Mouse (Mus musculus) brain, embryonic 18.5 days (tissue): ENCODE results near the gene Gnb1l.

Experiments
- DNase-seq: peaks from one replicate; pipeline ENCODE4 v3.0.0-alpha.2; 2012; ENCODE audit warnings: low read depth, low spot score

Gnb1l gene

GRCm38 (mm10) chr16:18586076-18586905, 87.8 kb downstream of the Gnb1l start:
- DNase-seq = no peak

- no peak for DNase-seq
Observed at GRCm38 (mm10) chr16:18586906-18587546, 88.5 kb downstream of the Gnb1l start.

- DNase-seq = no peak
Observed at GRCm38 (mm10) chr16:18587847-18588737, 89.6 kb downstream of the Gnb1l start.

DNA sequence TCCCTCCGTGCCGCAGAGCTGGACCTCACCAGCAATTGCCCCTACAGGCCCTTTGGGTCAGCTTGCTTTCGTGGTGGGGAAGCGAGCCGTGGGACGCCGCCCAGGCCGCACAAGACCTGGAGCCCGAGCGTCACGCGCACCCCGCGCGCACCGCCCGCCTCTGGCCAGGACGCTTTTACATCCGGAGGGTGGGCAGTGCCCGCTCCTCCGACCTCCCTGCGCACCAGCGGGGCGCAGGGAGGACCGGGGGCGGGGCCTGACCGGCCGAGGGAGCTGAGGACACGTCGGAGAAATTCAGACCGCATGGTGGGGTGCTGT, 90.2 kb downstream of the Gnb1l start:
- no peak for DNase-seq

DNA sequence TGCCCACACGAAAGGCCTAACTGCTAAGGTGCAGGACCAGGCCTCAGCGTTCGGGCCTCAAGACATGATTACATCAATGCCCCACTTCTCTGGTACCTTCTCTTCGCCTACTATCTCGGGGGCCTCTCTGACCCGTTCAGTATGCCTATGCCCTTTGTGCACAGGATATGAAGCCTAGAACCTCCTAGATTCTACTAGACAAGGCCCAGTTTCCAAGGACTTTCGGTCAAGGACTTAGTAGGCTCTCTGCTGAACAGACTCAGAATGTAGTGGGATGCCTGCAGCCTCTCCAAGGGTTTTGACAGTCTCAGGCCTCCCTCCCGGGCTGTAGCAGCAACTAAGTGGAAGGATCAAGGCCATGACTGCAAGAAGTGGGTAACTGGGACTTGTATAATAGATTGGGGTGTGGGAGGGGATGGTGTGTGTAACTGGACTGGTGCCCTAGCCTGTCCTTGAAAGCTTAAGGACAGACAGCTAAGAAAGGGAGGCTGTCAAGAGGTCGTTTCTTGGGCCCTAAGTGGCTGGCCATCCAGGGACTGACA, 90.6 kb downstream of the Gnb1l start:
- no peak for DNase-seq

DNA sequence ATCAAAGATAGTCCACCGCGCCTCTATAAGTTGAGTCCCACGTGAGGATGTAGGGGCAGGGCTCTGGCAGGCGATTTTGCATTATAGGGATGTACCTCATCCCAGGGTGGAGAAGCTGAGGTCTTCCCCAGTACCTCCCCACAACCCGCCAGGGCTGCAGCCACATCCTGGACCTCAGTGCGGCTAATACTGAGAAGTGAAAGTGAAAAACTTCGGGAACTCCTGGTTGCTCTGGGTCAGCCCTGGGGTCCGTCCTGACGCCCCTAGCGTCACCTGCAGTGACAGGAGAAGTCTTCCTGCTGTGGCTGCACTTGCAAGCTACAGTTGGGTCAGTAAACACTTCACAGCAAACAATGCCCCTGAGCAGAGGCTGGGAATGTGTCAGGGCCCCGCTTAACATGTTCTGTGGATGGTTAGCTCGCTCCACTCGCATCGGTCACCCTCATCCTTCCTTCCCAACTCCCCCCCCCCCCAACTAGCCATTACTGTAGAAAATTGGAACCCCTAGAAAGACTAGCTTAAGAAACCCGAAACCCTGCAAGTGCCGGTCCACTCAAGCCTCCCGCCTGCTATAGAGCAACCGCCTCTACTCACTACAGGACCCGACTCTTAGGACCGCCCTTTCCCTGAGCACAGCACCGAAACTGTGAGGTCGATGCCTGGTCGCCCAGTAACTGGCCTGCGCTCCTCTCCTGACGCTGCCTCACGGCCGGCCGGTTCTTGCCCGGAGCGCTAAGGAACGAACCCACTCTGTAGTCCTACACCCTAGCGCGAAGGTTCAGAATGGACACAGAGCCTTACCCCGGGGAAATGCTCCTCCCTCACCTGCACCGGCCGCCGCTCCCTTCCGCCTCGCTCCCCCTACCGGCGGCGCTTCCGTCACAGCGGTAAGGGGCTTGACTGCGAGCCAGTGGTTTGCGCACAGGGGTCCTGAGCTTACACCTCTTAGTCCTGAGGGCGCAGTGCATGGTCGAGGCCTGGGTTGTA, 91.6 kb downstream of the Gnb1l start, which contains the start of gene Tbx1:
TSS of gene Tbx1 (minus strand) at position 868 of the 987 bp plus-strand sequence.
- DNase-seq = no peak

DNA sequence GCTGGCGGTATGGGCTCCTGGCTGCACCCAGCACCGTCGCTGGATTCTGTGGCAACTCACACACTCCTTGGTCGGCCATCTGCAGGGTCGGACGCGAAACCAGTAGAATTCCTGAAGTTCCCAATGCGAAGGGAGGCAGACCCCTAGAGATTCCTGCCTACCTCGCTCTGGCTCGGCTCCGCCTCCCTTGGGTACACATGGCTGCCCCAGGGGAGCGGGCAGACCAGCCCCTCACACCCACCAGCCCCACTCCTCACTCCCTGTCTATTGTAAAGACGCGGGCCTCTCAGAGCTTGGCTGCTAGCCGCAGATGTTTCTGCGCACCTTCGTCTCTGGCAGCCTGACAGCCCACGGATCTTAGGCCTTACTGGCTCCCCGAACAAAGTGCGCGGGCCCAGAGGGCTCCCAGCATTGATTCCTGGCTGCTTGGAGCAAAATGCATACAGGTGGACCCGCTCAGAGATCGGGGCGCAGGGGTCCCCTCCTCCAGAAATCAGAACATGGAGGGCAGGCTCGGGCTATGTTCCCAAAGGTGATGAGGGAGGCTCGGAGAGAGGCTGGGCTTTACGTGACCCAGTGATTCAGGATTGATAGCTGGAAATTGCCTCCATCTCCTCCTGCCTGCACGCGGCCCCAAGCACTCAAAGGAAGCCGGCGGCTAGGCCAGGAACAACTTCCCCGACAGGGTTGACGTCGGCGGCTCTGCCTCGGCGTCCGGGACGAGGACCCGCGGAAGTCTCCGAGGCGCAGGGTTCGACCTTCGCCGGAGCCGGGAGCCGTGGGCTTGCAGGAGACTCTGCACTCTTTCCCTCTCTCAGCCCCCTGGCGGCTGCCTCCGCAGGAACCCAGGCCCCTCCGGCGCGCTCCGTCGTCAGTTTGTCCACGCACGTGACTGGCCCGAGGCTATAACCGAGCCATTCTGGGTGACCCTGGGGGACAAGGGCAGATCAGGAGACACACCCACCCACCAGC, 92.8 kb downstream of the Gnb1l start:
- DNase-seq = no peak

DNA sequence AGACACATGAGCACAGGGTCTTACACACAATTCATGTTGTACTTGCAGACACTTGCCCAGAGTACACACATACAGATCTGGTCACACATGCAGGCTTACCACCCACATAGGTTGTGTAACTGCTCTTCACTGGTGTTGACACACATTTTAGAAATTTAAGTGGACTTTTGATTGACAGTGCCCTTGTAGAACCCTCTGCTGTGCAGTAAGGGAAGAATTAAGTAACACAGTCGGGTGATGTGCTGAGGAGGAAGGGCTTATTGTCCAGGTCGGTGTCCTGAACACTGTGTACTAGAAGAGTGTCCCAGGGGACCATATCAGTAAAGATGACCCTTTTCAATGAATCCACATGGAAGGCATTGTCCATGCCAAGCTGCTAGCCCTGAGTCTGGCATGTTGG, 95.4 kb downstream of the Gnb1l start:
- DNase-seq = no peak

DNA sequence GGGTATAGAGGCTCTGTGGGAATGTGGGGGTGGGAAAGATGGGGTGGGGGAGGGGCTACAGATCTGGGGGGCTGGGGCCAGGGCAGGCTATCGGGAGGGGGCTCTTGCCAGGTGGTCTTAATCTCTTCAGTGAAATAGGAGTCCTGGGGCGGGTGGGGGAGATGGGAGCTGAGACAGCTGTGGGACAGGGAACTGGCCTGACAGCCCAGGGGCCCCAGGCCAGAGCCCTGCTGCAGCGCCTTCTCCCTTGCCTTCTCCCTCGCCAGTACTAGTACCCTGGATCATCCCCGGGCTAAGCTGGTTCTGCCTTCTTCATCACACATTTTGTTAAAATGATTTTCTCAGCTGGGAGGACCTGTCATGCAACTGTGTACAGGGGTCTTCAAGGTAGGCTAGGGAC, 97.7 kb downstream of the Gnb1l start:
- DNase-seq = no peak

DNA sequence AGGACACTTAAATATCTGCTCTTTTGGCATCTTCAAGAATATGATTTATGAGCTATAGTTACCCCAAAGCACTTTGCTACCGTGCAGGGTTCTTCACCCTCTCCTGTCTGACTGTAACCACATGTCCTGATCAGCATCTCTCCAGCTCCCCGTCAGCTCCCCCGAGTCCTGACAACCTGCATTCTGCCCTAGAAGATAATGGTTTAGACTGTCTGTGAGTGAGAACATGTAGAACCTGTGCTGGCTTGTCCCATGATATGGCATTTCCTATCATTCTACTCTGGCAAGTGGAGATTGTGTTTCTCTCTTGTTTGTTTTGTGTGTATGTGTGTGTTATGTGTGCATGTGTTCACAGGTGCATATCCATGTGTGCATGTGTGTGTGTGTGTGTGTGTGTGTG, 99.5 kb downstream of the Gnb1l start:
- no peak for DNase-seq

GRCm38 (mm10) chr16:18601447-18601846, 102.9 kb downstream of the Gnb1l start:
- no peak for DNase-seq

DNA sequence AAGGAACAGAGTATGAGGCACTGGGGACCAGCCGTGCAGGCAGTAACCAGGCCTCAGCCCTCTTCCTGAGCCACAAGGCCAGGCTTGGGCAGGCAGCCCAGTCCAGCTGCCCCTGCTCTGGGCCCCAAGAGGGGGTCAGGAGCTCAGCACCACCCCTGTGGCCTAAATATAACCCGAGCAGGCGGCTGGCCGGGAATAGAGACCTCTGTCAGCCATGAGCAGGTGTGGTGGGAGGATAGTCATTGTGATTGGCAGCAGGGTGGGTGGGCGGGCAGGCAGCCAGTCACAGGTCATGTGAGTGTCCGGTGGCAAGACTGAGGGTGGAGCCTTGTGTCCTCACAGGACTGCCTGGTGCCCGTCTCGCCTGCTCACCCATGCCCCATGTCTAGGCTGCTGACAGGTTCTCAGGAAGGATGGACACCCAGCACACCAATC, 105.8 kb downstream of the Gnb1l start:
- no peak for DNase-seq

DNA sequence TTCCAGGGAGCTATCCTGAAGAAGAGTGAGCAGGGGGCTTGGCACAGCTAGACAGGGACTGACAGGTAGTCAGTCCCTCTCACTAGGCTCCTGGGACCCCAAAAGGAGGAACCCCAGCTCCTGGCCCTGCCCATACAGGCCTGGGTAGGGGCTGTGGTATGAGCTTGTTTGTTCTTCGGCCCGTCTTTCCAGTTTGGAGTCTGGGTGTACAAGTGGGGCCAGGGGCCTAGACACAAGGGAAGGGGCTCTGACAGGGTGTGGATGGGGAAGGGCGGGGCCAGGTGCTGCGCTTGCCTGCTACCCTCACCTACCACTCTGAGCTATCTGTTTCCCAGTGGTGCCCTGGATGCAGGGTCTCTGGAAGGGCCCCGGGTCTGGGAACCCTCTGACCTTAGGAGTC, 107.2 kb downstream of the Gnb1l start:
- no peak for DNase-seq

DNA sequence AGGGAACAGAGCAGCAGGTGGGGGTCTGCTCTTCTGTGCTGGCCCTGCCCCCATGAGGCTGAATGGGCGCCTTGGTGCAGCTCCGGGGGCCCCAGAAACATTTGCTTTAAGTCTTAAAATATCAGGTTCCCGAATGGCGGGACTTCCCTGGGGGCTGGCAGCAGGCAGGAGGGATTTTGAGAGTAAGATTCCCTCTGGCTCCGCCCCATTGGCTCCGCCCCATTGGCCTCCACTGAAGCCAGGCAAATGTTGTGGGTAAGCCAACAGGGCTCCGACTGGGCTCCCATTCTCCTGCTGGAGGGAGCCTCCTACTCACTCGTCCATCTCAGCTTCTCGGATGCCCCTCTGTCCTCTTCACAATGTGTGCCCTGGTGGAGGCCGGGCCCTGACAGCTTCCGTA, 109.7 kb downstream of the Gnb1l start:
- DNase-seq = no peak

GRCm38 (mm10) chr16:18609099-18609498, 110.6 kb downstream of the Gnb1l start:
- no peak for DNase-seq

- no peak for DNase-seq
Observed at GRCm38 (mm10) chr16:18611752-18612151, 113.2 kb downstream of the Gnb1l start.

DNA sequence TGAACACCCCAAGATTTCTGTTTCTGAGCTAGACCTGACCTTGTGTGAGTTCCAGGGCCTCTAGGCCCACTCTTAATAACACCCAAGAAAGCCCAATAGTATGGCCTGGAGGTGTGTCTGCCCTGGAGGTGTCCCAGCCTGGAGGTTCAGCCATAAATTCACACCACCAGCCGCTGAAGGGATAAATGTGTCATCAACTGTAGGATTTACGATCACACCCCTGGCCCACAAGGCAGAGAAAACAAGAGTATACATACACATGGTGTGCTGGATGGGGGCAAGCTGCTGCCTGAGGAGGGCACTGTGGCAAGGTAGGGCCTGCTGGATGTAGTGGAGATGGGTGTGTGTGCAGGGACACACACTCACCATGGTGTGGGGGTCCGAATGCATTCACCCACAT, 114.8 kb downstream of the Gnb1l start:
- DNase-seq = no peak
